Mouse (Mus musculus) megakaryocyte, embryonic 14.5 days (primary cell): Measurements from ENCODE around the gene Agxt. TPM values are rescaled to one million over a fixed set of nuclear protein-coding genes. Genes with fewer than 3 reads are reported as not detected.

Experiments
- H3K27me3 ChIP-seq: replicated peaks from 2 replicates; pipeline ENCODE3; 2012; ENCODE audit warnings: inconsistent platforms
- H3K36me3 ChIP-seq: replicated peaks from 2 replicates; pipeline ENCODE3; 2012; ENCODE audit warnings: low read length, inconsistent platforms, mixed read lengths
- H3K4me1 ChIP-seq: 2 replicates; pipeline ENCODE4 v1.6.1; 2012; ENCODE audit warnings: inconsistent platforms
- H3K4me3 ChIP-seq: replicated peaks from 2 replicates; pipeline ENCODE3; 2012; ENCODE audit warnings: moderate library complexity, mild to moderate bottlenecking, inconsistent platforms
- H3K9me3 ChIP-seq: 2 replicates; pipeline ENCODE4 v1.6.1; 2012; ENCODE audit warnings: inconsistent platforms
- FLI1 ChIP-seq: IDR thresholded peaks from 2 replicates; pipeline ENCODE4 v1.6.1; 2012; ENCODE audit warnings: low read length, inconsistent platforms, mixed read lengths
- GATA1 ChIP-seq: IDR thresholded peaks from 3 replicates; pipeline ENCODE4 v1.6.1; 2012; ENCODE audit warnings: mixed read lengths, low read length, inconsistent platforms, borderline replicate concordance
- polyA plus RNA-seq: library from polyadenylated mRNA; stranded (reverse); fragments of >175 nt; gene quantifications from 2 replicates; pipeline ENCODE4 v1.2.3, GENCODE M21; 2012; ENCODE audit warnings: low replicate concordance; ENCODE audit not compliant: insufficient read depth

The Agxt gene
- polyA plus RNA-seq, 1 experiment = not detected

DNA sequence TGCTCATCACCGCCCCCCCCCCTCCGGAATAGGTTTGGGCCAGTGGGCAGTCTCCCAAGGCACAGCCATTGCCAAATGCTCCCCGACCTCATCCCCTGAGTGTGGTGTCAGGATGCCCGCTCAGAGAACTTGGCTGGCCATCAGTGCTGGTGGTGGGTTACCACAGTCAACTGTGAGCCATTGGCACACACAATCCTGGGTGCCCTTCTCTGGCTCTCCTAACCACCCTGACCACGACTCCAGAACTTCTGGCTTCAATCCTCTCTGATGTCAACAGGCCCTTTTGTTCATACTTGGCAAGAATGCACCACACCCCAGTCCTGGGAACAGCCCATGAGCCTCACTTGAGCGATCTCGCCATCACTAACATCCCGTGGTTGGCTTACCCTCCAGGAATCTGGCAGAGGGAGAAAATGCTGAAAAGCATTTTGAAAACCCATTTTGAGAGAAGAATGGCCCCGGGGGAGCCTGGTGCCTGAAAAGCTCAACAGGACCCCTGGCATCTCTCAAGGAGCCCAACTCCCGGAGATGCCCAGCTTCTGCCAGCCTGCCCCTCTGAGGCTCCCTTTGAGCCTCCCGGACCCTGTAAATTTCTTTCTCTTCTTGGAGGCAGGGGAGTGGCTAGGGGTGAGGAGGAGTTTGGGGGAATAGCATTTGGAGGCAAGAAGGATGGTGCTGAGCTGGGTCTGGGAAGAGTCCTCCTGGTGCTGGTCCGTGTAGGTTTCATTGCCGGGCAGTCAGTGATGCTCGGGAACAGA lies 49.2 kb downstream of the Agxt start:
- H3K27me3 ChIP-seq = peaks cover 59% of the 10 kb centered on the region
- no peaks in the 10 kb centered on the region for H3K36me3 ChIP-seq
- no peak overlapping the region for H3K4me3 ChIP-seq
- TF ChIP-seq FLI1 = no peak
- TF ChIP-seq GATA1 = no peak
- H3K4me1 ChIP-seq = no peaks in the 10 kb centered on the region
- H3K9me3 ChIP-seq = no peaks in the 10 kb centered on the region

GRCm38 (mm10) chr1:93190726-93191305 lies 55.8 kb downstream of the Agxt start:
- no peak overlapping the region for H3K4me3 ChIP-seq
- peaks cover 66% of the 10 kb centered on the region for H3K27me3 ChIP-seq
- H3K9me3 ChIP-seq = peaks cover 17% of the 10 kb centered on the region
- no peaks in the 10 kb centered on the region for H3K36me3 ChIP-seq
- H3K4me1 ChIP-seq = no peaks in the 10 kb centered on the region
- TF ChIP-seq FLI1 = no peak
- no peak for TF ChIP-seq GATA1

- Histone ChIP-seq H3K27me3 (peaks cover 50% of the 10 kb centered on the region), H3K36me3 (no peaks in the 10 kb centered on the region), H3K4me1 (no peaks in the 10 kb centered on the region), H3K4me3 (no peak overlapping the region), H3K9me3 (peaks cover 24% of the 10 kb centered on the region)
- TF ChIP-seq FLI1 (no peak), GATA1 (no peak)
Observed at GRCm38 (mm10) chr1:93194961-93195360, 59.9 kb downstream of the Agxt start.

Other genes starting within 250 kb of the Agxt start
- not detected in 2 replicates for gene Ankmy1, start 232.3 kb upstream of the Agxt start, polyA plus RNA-seq
- 1.8 and 4.1 TPM in 2 replicates for gene Dusp28, start 228.3 kb upstream of the Agxt start, polyA plus RNA-seq
- gene Rnpepl1, start 224.5 kb upstream of the Agxt start, polyA plus RNA-seq = 94.2 and 172 TPM in 2 replicates
- 12.4 and 15.0 TPM in 2 replicates for gene Capn10, start 200.9 kb upstream of the Agxt start, polyA plus RNA-seq
- gene Gpr35, start 184.4 kb upstream of the Agxt start, polyA plus RNA-seq = 1.1 TPM in 1 of 2 replicates, not detected in the other
- gene Aqp12, start 128.9 kb upstream of the Agxt start, polyA plus RNA-seq = 0.39 TPM in 1 of 2 replicates, not detected in the other
- gene Kif1a, start 33.3 kb upstream of the Agxt start, polyA plus RNA-seq = 0.07 TPM in 1 of 2 replicates, not detected in the other
- gene 2310007B03Rik, start 25.7 kb downstream of the Agxt start, polyA plus RNA-seq = not detected in 2 replicates
- not detected in 2 replicates for gene Crocc2, start 33.5 kb downstream of the Agxt start, polyA plus RNA-seq
- 0.03 TPM in 1 of 2 replicates, not detected in the other for gene Sned1, start 100.6 kb downstream of the Agxt start, polyA plus RNA-seq
- 2.8 TPM in 1 of 2 replicates, not detected in the other for gene Mterf4, start 170.7 kb downstream of the Agxt start, polyA plus RNA-seq
- gene Ppp1r7, start 207.6 kb downstream of the Agxt start, polyA plus RNA-seq = 6.9 and 18.6 TPM in 2 replicates
- gene Pask, start 208.2 kb downstream of the Agxt start, polyA plus RNA-seq = 0.30 and 0.83 TPM in 2 replicates
- gene Ano7, start 238.7 kb downstream of the Agxt start, polyA plus RNA-seq = 0.02 TPM in 1 of 2 replicates, not detected in the other